Mouse (Mus musculus): ENCODE data around the gene Col23a1.

GRCm38 (mm10) chr11:51442006-51442405, 152.3 kb downstream of the Col23a1 start:
- TF ChIP-seq POLR2A (IDR thresholded peaks at IDR 0.05; ENCODE audit: low read depth, low read length) (no peak), CTCF (IDR thresholded peaks at IDR 0.05; ENCODE audit: extremely low read depth, insufficient read length, insufficient replicate concordance, low read depth, low read length) (no peak)
